Mouse (Mus musculus): Measurements from ENCODE around the gene Rpl6. TPM values are rescaled to one million over a fixed set of nuclear protein-coding genes. Genes with fewer than 3 reads are reported as not detected.
A peak's percentile ranks its signal among the peaks of the same experiment; 100 is the strongest.

The Rpl6 gene
- total RNA-seq, 2 experiments from 2014 or later, result 474 to 847 TPM

- ATAC-seq (replicated peaks; ENCODE audit: low FRiP score, poor library complexity, severe bottlenecking), result peak; percentile 41
Measured at GRCm38 (mm10) chr5:121248766-121249394, 44.6 kb downstream of the Rpl6 start.

- ATAC-seq (replicated peaks; ENCODE audit: low FRiP score, poor library complexity, severe bottlenecking), result no peak
Measured at GRCm38 (mm10) chr5:121249693-121250092, 45.4 kb downstream of the Rpl6 start.

DNA sequence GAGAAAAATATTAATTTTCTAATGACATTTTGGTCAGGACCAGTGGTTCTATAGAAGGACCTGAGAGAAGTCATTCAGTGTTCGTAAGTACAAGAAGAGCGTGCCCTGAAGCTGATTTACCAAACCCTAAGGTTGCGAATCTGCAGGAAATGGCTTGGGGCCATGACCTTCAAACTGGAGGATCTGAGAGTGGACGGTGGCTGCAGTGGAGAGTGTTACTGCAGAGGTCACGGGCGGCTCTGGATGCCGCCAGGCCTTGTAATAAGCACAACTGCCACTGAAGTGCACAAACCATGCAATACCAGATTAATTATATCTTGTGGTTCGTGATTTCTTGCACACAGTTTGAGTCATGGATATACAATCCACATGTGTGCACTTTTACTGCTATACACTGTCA lies 47.5 kb downstream of the Rpl6 start:
- ATAC-seq (replicated peaks; ENCODE audit: low FRiP score, poor library complexity, severe bottlenecking), result no peak

GRCm38 (mm10) chr5:121253816-121254497 lies 49.7 kb downstream of the Rpl6 start:
- no peak for ATAC-seq (replicated peaks; ENCODE audit: low FRiP score, poor library complexity, severe bottlenecking)

DNA sequence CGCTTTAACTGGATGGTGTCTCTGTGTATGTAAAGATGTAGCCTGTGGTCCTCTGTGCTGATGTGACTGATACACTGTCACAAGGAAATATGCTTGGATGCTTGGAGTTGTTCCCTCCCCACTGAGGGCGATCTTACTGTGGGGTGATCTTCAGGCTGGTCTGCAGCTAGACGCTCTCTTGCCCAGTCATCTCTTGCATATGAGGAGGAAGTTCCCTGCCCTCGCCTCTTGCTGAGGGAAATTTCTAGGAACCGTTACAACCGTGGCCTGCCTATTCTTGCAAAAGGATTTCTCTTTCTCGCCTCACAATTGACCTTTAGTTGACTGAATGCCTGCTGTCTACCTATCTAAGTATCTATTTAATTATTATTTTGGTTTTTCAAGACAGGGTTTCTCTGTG lies 50.7 kb downstream of the Rpl6 start:
- ATAC-seq (replicated peaks; ENCODE audit: low FRiP score, poor library complexity, severe bottlenecking), result no peak

Other genes starting within 250 kb of the Rpl6 start
- gene Rph3a, start 194.4 kb upstream of the Rpl6 start, total RNA-seq (2015; ENCODE audit: low replicate concordance), result not detected in 2 replicates
- gene Rph3a, start 194.4 kb upstream of the Rpl6 start, total RNA-seq (2017; ENCODE audit: low replicate concordance), result not detected in 2 replicates
- 19.3 and 20.9 TPM in 2 replicates for gene Ptpn11, start 13.1 kb upstream of the Rpl6 start, total RNA-seq (2015; ENCODE audit: low replicate concordance)
- 36.9 and 44.9 TPM in 2 replicates for gene Ptpn11, start 13.1 kb upstream of the Rpl6 start, total RNA-seq (2017; ENCODE audit: low replicate concordance)
- gene Hectd4, start 15.7 kb downstream of the Rpl6 start, total RNA-seq (2015; ENCODE audit: low replicate concordance), result 214 and 233 TPM in 2 replicates
- 286 and 356 TPM in 2 replicates for gene Hectd4, start 15.7 kb downstream of the Rpl6 start, total RNA-seq (2017; ENCODE audit: low replicate concordance)
- 23.1 and 29.3 TPM in 2 replicates for gene Trafd1, start 181.2 kb downstream of the Rpl6 start, total RNA-seq (2015; ENCODE audit: low replicate concordance)
- 11.1 and 21.4 TPM in 2 replicates for gene Trafd1, start 181.2 kb downstream of the Rpl6 start, total RNA-seq (2017; ENCODE audit: low replicate concordance)
- gene Naa25, start 193.5 kb downstream of the Rpl6 start, total RNA-seq (2015; ENCODE audit: low replicate concordance), result 5.9 and 6.5 TPM in 2 replicates
- gene Naa25, start 193.5 kb downstream of the Rpl6 start, total RNA-seq (2017; ENCODE audit: low replicate concordance), result 3.9 and 9.2 TPM in 2 replicates
- gene Tmem116, start 247.4 kb downstream of the Rpl6 start, total RNA-seq (2015; ENCODE audit: low replicate concordance), result not detected in 2 replicates
- gene Tmem116, start 247.4 kb downstream of the Rpl6 start, total RNA-seq (2017; ENCODE audit: low replicate concordance), result 0.26 TPM in 1 of 2 replicates, not detected in the other
- gene Erp29, start 248.0 kb downstream of the Rpl6 start, total RNA-seq (2015; ENCODE audit: low replicate concordance), result 37.1 and 50.3 TPM in 2 replicates
- 118 and 141 TPM in 2 replicates for gene Erp29, start 248.0 kb downstream of the Rpl6 start, total RNA-seq (2017; ENCODE audit: low replicate concordance)

All from erythroid progenitor cell, adult 5-6 weeks (primary cell).